Mouse (Mus musculus) erythroblast, embryonic 14.5 days (primary cell): ENCODE data around the gene Cyp17a1.

Source experiments
- GATA1 ChIP-seq: IDR thresholded peaks from 2 replicates; pipeline ENCODE4 v1.6.1; 2012; ENCODE audit warnings: low read length, inconsistent platforms, mixed read lengths
- TAL1 ChIP-seq: IDR thresholded peaks from 3 replicates; pipeline ENCODE4 v1.6.1; 2012; ENCODE audit warnings: low read length, inconsistent platforms, mixed read lengths

- no peak for TF ChIP-seq TAL1
- TF ChIP-seq GATA1: no peak
Measured at GRCm38 (mm10) chr19:46658348-46658747, 14.6 kb downstream of the Cyp17a1 start.
